Mouse (Mus musculus) E14TG2a.4 (cell line): Measurements from ENCODE around the gene Rnf126.

Experiments used
- H3K27me3 ChIP-seq: 2 replicates; pipeline ENCODE4 v1.6.1; 2014; ENCODE audit warnings: low read length, control low read depth; ENCODE audit not compliant: insufficient read depth
- H3K36me3 ChIP-seq: 2 replicates; pipeline ENCODE4 v1.6.1; 2014; ENCODE audit warnings: low read length, control low read depth; ENCODE audit not compliant: insufficient read depth
- H3K4me1 ChIP-seq: replicated peaks from 2 replicates; pipeline ENCODE4 v1.6.1; 2014; ENCODE audit warnings: low read depth, low read length, control low read depth
- H3K4me3 ChIP-seq: replicated peaks from 2 replicates; pipeline ENCODE4 v1.5.1; 2014; ENCODE audit warnings: mild to moderate bottlenecking, low read length
- H3K9me3 ChIP-seq: 2 replicates; pipeline ENCODE4 v1.6.1; 2014; ENCODE audit warnings: low read length, control low read depth
- CTCF ChIP-seq: conservative IDR thresholded peaks from 2 replicates; pipeline ENCODE4 v1.5.1; 2014; ENCODE audit warnings: low read length
- NANOG ChIP-seq: IDR thresholded peaks from 2 replicates; pipeline ENCODE4 v1.6.1; 2014; ENCODE audit warnings: borderline replicate concordance, low read length, mixed read lengths
- POU5F1 ChIP-seq: IDR thresholded peaks from 2 replicates; pipeline ENCODE4 v1.6.1; 2014; ENCODE audit warnings: low read length, borderline replicate concordance

The Rnf126 gene

GRCm38 (mm10) chr10:79777103-79777531, 10.4 kb upstream of the Rnf126 start, which contains the start of gene Fstl3:
Gene Fstl3 (plus strand): TSS chr10:79777272.
- peaks cover 74% of the 10 kb centered on the region for H3K4me1 ChIP-seq
- H3K36me3 ChIP-seq = no peaks in the 10 kb centered on the region
- peaks cover 52% of the 10 kb centered on the region for H3K27me3 ChIP-seq
- no peak for TF ChIP-seq POU5F1
- H3K4me3 ChIP-seq = peak within 1 kb of the TSS; percentile 72
- no peaks in the 10 kb centered on the region for H3K9me3 ChIP-seq

DNA sequence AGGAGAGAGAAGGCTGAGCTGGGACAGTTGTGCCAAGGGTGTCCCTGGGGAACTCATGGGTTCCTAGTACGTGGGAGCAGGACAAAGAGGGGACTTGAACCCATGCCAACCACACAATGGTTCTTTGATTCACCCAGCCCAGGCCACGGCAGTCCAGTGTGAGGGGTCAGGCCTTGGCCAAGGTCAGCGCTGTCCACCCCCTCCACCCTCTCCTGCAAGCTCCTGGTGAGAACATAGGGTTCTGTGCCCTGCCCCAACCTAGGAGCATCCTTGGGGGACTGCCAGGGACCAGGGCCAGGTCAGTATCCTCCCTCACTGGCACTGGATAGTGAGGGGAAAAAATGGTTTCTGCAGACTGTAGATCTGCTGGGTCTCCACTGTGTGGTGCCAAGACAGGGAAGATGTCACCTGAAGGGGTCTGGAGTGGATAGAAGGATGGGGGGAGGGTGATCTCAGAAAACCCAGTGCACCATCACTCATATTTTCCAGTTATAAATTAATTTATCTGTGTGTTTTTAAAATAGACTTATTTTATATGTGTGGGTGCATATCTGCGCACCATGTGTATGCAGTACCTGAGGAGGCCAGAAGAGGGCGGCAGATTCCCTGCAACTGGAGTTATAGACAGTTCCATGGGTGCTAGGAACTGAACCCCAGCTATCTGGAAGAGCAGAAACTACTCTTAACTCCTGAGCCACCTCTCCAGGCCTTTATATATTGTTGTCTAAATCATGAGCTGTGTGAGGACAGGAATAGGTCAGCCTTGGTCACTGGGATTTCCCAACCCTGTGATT, 7.9 kb upstream of the Rnf126 start:
- no peaks in the 10 kb centered on the region for H3K36me3 ChIP-seq
- H3K4me1 ChIP-seq = peaks cover 64% of the 10 kb centered on the region
- TF ChIP-seq NANOG (no peak), CTCF (peak; percentile 84), POU5F1 (no peak)
- peaks cover 47% of the 10 kb centered on the region for H3K27me3 ChIP-seq
- no peak overlapping the region for H3K4me3 ChIP-seq
- H3K9me3 ChIP-seq = no peaks in the 10 kb centered on the region

GRCm38 (mm10) chr10:79773208-79773607, 6.5 kb upstream of the Rnf126 start:
- no peaks in the 10 kb centered on the region for H3K36me3 ChIP-seq
- TF ChIP-seq CTCF = no peak
- TF ChIP-seq POU5F1 = no peak
- no peak for TF ChIP-seq NANOG
- no peak overlapping the region for H3K4me3 ChIP-seq
- H3K9me3 ChIP-seq = no peaks in the 10 kb centered on the region
- peaks cover 53% of the 10 kb centered on the region for H3K4me1 ChIP-seq
- H3K27me3 ChIP-seq = peaks cover 32% of the 10 kb centered on the region

- no peaks in the 10 kb centered on the region for H3K36me3 ChIP-seq
- peaks cover 52% of the 10 kb centered on the region for H3K4me1 ChIP-seq
- H3K9me3 ChIP-seq = no peaks in the 10 kb centered on the region
- no peak overlapping the region for H3K4me3 ChIP-seq
- peaks cover 23% of the 10 kb centered on the region for H3K27me3 ChIP-seq
- TF ChIP-seq CTCF (peak; percentile 81), POU5F1 (no peak), NANOG (no peak)
Observed at GRCm38 (mm10) chr10:79772320-79772719, 5.6 kb upstream of the Rnf126 start.

DNA sequence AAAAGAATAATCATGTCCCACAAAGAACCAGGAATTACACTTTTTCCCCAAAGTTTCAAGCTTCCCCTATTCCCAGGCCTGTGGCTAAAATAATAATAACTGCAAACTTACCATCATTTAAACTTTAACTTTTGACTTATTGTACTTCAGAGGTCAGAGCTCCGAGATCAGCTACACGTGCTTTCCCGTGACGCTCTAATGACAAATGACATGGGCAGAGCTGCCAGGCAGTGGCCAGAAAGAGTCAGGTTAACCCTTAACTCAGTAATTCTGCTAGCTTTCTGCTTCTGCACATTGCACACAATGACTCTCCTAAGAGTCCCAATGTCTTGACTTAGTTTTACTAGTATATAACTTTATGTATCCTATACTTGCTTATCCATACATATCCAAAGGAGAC, 2.6 kb upstream of the Rnf126 start:
- Histone ChIP-seq H3K27me3 (peaks cover 9% of the 10 kb centered on the region), H3K36me3 (peaks cover 15% of the 10 kb centered on the region), H3K9me3 (no peaks in the 10 kb centered on the region), H3K4me1 (peaks cover 55% of the 10 kb centered on the region), H3K4me3 (no peak overlapping the region)
- TF ChIP-seq POU5F1 (no peak), CTCF (no peak), NANOG (no peak)

GRCm38 (mm10) chr10:79768400-79768799, 1.6 kb upstream of the Rnf126 start:
- TF ChIP-seq CTCF (peak; percentile 94), NANOG (no peak)
- Histone ChIP-seq H3K4me3 (no peak overlapping the region), H3K9me3 (no peaks in the 10 kb centered on the region), H3K36me3 (peaks cover 24% of the 10 kb centered on the region), H3K4me1 (peaks cover 55% of the 10 kb centered on the region), H3K27me3 (peaks cover 9% of the 10 kb centered on the region)

DNA sequence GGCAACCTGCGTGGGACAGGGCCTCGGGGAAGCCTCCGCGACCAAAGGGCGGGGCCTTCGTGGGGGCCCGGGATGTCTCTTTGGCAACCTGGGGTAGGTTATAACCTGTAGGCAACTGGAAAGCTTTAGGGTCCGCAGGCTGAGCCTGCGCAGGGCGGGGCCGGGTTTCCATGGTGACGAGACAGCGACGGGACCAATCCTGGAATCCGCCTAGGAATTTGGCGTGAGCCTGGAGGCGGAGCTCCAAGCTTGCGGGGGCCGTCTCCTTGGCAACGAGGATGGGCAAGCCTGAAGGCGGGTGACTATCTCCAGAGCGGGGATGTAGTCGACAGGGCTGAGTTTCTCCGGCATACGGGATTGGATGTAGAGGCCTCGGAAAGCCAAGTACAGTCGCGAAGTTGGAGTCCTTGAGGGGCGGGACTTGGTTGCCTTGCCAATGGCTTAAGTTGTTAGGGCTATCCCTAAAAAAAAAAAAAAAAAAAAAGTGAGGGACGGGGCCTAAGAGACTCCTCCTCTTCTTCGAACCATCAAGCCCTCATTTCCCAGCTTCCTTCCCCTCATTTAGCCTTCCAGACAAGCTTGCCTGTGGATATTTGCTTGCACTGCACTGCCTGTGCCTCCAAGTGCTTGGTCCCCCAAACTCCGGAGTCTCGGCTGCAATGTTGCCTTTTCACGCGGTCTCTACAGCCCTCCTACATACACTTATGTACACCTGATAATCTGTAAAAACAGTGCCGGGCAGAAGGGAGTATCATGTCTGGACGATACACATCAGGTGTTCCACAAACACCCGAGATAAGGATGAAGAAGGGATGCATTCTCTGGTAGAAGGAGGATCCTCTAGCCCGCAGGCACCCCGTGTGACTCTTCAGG, 856 bp upstream of the Rnf126 start:
- Histone ChIP-seq H3K27me3 (peaks cover 9% of the 10 kb centered on the region), H3K4me3 (peak overlapping the region; percentile 96), H3K36me3 (peaks cover 32% of the 10 kb centered on the region), H3K9me3 (no peaks in the 10 kb centered on the region), H3K4me1 (peaks cover 55% of the 10 kb centered on the region)
- TF ChIP-seq CTCF = no peak
- no peak for TF ChIP-seq NANOG
- TF ChIP-seq POU5F1 = no peak

DNA sequence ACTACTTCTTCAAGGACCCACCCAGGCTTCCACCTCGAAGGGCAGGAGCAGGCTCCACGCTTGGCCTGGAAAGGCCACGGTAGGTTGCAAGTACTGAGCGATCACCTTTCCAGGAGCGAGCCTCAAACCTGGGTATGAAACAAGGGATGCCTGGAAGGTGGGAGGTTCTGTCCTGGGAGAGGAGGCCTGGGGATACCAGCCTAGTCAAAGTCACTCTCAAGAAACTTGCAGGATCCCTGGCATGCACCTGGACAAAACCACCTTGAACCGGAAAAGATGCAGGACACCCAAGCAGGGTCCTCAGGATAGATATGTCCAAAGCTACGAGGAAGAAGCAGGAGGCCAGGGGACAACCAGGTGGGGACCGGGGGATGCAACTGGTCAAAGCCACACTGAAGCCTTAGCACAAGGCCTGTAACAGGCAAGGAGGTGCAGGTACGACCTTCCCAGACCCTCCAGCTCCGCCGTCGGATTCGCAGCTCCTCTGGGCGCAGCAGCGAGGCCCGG, 698 bp downstream of the Rnf126 start:
- TF ChIP-seq POU5F1 (no peak), CTCF (no peak), NANOG (no peak)
- Histone ChIP-seq H3K9me3 (no peaks in the 10 kb centered on the region), H3K4me1 (peaks cover 60% of the 10 kb centered on the region), H3K4me3 (peak overlapping the region; percentile 96), H3K36me3 (peaks cover 48% of the 10 kb centered on the region), H3K27me3 (peaks cover 7% of the 10 kb centered on the region)

GRCm38 (mm10) chr10:79765228-79765745, 1.5 kb downstream of the Rnf126 start:
- H3K27me3 ChIP-seq = no peaks in the 10 kb centered on the region
- H3K9me3 ChIP-seq = no peaks in the 10 kb centered on the region
- TF ChIP-seq POU5F1 (no peak), NANOG (no peak), CTCF (no peak)
- peak overlapping the region; percentile 96 for H3K4me3 ChIP-seq
- peaks cover 63% of the 10 kb centered on the region for H3K4me1 ChIP-seq
- peaks cover 56% of the 10 kb centered on the region for H3K36me3 ChIP-seq
